Mouse (Mus musculus) MEL (cell line): Measurements from ENCODE around the gene Dlx6.

Experiments
- CHD2 ChIP-seq: IDR thresholded peaks from 2 replicates; pipeline ENCODE4 v1.6.1; 2011; ENCODE audit warnings: low read length, improper control_type of control experiment
- CTCF ChIP-seq, 3 experiments: IDR thresholded peaks in 2 of 3; conservative IDR thresholded peaks in 1 of 3; 2 replicates each; pipeline ENCODE4 v1.5.1; 2011 to 2012; ENCODE audit warnings: low read length in 3 of 3, low read depth in 2 of 3, mild to moderate bottlenecking in 2 of 3, improper control_type of control experiment in 1 of 3, inconsistent platforms in 1 of 3, mixed read lengths in 1 of 3, moderate library complexity in 1 of 3; ENCODE audit not compliant: control insufficient read depth in 1 of 3, insufficient read depth in 1 of 3, poor library complexity in 1 of 3, severe bottlenecking in 1 of 3
- RAD21 ChIP-seq: IDR thresholded peaks from 2 replicates; pipeline ENCODE4 v1.6.1; 2011; ENCODE audit warnings: mild to moderate bottlenecking, low read depth, low read length, improper control_type of control experiment
- SIN3A ChIP-seq: IDR thresholded peaks from 2 replicates; pipeline ENCODE4 v1.6.1; 2012; ENCODE audit warnings: low read length, improper control_type of control experiment, inconsistent platforms
- USF1 ChIP-seq: IDR thresholded peaks from 2 replicates; pipeline ENCODE4 v1.6.1; 2014; ENCODE audit warnings: low read depth, mild to moderate bottlenecking, inconsistent platforms, low read length, improper control_type of control experiment, moderate library complexity

- TF ChIP-seq CHD2: no peak
- TF ChIP-seq CTCF (IDR thresholded peaks at IDR 0.05 in 2 of 3, conservative IDR thresholded peaks at IDR 0.05 in 1 of 3; ENCODE audit: control insufficient read depth in 1 of 3, insufficient read depth in 1 of 3, low read depth in 2 of 3, low read length in 3 of 3, poor library complexity in 1 of 3, severe bottlenecking in 1 of 3): no peak
- TF ChIP-seq USF1: no peak
- TF ChIP-seq SIN3A: no peak
- no peak for TF ChIP-seq RAD21
Observed at GRCm38 (mm10) chr6:6856881-6857280, 6.3 kb upstream of the Dlx6 start.
